Mouse (Mus musculus): ENCODE data around the gene Eif5. TPM values are rescaled to one million over a fixed set of nuclear protein-coding genes. Genes with fewer than 3 reads are reported as not detected.
A peak's percentile ranks its signal among the peaks of the same experiment; 100 is the strongest.

Eif5 gene
- polyA plus RNA-seq, 1 experiment: 283 TPM

DNA sequence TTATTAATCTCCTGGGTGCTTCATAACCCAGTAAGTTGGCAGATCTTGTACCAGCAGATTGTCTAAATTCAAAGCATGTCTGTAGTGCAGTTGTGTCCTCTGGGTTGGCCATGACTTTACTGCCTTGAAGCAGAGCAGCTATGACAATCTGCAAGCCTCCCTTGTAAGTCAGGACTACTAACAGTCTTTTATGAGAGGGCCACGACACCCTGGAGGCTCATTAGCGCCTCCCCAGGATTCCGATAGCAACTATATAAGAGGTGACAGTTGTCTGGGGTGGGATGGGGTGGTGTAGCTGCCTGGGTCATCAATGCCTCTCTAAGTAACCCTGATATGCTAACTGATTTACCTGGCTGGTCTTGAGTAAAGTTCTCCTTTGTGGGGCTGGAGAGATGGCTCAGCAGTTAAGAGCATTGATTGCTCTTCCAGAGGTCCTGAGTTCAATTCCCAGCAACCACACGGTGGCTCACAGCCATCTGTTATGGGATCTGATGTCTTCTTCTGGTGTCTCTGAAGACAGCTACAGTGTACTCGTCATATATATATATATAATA lies 25.3 kb downstream of the Eif5 start:
- Histone ChIP-seq H3K27ac (ENCODE audit: control insufficient read depth, insufficient read depth, low read depth, low read length) (no peak overlapping the region), H3K27me3 (ENCODE audit: control insufficient read depth, insufficient read depth, low read length) (no peaks in the 10 kb centered on the region), H3K36me3 (ENCODE audit: control insufficient read depth, insufficient read depth, low read length) (no peaks in the 10 kb centered on the region), H3K4me3 (ENCODE audit: control insufficient read depth, low read depth, low read length) (no peak overlapping the region), H3K4me1 (ENCODE audit: control insufficient read depth, insufficient read depth, low read length) (no peaks in the 10 kb centered on the region)
- no peak for TF ChIP-seq POLR2A (IDR thresholded peaks at IDR 0.05; ENCODE audit: control insufficient read depth, low read depth, low read length)
- no peak for TF ChIP-seq CTCF (IDR thresholded peaks at IDR 0.05; ENCODE audit: control insufficient read depth, insufficient read depth, insufficient replicate concordance, low read depth, low read length)

DNA sequence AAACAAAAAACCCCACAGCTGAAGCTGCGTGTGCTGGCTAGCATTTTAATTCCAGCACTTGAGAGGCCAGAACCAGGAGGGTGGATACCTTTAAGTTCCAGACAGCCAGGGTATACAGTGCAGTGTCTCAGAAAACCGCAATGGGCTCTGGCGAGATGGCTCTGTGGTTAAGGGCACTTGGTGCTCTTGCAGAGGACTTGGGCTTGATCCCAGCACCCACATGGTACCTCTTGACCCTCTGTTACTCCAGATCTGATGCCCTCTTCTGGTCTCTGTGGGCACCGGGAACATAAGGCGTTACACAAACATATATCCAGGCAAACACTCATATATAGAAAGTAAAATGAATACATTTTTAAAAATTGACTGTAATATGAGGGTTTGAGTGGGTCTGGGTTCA lies 27.5 kb downstream of the Eif5 start:
- H3K4me3 ChIP-seq (ENCODE audit: control insufficient read depth, low read depth, low read length): no peak overlapping the region
- H3K27ac ChIP-seq (ENCODE audit: control insufficient read depth, insufficient read depth, low read depth, low read length): no peak overlapping the region
- H3K4me1 ChIP-seq (ENCODE audit: control insufficient read depth, insufficient read depth, low read length): no peaks in the 10 kb centered on the region
- H3K27me3 ChIP-seq (ENCODE audit: control insufficient read depth, insufficient read depth, low read length): no peaks in the 10 kb centered on the region
- TF ChIP-seq CTCF (IDR thresholded peaks at IDR 0.05; ENCODE audit: control insufficient read depth, insufficient read depth, insufficient replicate concordance, low read depth, low read length) (no peak), POLR2A (IDR thresholded peaks at IDR 0.05; ENCODE audit: control insufficient read depth, low read depth, low read length) (no peak)
- H3K36me3 ChIP-seq (ENCODE audit: control insufficient read depth, insufficient read depth, low read length): no peaks in the 10 kb centered on the region

DNA sequence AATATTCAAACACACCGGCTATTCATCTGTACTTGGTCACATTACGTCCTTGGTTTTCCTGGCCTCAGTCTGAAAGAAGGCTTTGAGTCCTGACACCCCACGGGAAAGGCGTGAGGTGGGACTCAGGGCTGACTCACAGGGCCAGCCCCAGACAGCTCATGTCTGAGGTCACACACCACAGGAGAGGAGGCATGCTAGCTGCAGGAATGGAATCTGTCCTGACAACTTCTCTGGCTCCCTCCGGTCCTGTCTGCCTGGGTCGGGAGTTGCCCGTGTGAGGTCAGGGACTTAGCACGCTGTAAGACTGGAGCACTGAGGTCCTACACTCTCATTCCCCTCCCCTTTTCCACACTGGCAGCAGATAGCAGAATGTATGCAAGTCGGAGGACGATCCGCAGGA lies 31.0 kb downstream of the Eif5 start:
- H3K4me3 ChIP-seq (ENCODE audit: control insufficient read depth, low read depth, low read length): no peak overlapping the region
- no peak for TF ChIP-seq POLR2A (IDR thresholded peaks at IDR 0.05; ENCODE audit: control insufficient read depth, low read depth, low read length)
- no peak for TF ChIP-seq CTCF (IDR thresholded peaks at IDR 0.05; ENCODE audit: control insufficient read depth, insufficient read depth, insufficient replicate concordance, low read depth, low read length)
- H3K36me3 ChIP-seq (ENCODE audit: control insufficient read depth, insufficient read depth, low read length): no peaks in the 10 kb centered on the region; the same call in 1 of the 2 replicates
- no peaks in the 10 kb centered on the region for H3K27me3 ChIP-seq (ENCODE audit: control insufficient read depth, insufficient read depth, low read length)
- H3K4me1 ChIP-seq (ENCODE audit: control insufficient read depth, insufficient read depth, low read length): peaks cover 2% of the 10 kb centered on the region
- H3K27ac ChIP-seq (ENCODE audit: control insufficient read depth, insufficient read depth, low read depth, low read length): no peak overlapping the region

DNA sequence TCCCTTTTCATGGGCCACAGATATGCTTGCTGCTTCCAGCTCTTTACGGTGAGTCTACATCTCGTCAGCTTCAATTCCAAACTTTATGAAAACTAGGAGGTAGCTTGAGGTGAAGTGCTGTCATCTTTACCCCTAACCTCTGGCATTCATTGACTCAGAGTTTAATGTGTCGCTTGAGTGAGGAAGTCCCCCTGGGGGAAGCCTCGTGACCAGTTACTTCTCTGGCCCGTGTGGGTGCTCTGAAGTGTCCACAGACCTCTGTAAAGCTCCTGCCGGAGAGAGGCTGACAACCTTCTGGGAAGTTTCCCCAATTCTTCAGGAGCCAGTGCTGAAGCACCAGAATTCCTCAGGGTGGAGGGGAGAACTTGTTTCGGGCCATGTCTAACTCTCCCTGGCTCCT lies 34.6 kb downstream of the Eif5 start:
- no peaks in the 10 kb centered on the region for H3K27me3 ChIP-seq (ENCODE audit: control insufficient read depth, insufficient read depth, low read length)
- peak overlapping the region; percentile 97 for H3K4me3 ChIP-seq (ENCODE audit: control insufficient read depth, low read depth, low read length)
- no peak overlapping the region for H3K27ac ChIP-seq (ENCODE audit: control insufficient read depth, insufficient read depth, low read depth, low read length)
- peaks cover 2% of the 10 kb centered on the region for H3K4me1 ChIP-seq (ENCODE audit: control insufficient read depth, insufficient read depth, low read length)
- no peaks in the 10 kb centered on the region; the same call in 1 of the 2 replicates for H3K36me3 ChIP-seq (ENCODE audit: control insufficient read depth, insufficient read depth, low read length)
- TF ChIP-seq POLR2A (IDR thresholded peaks at IDR 0.05; ENCODE audit: control insufficient read depth, low read depth, low read length): no peak
- TF ChIP-seq CTCF (IDR thresholded peaks at IDR 0.05; ENCODE audit: control insufficient read depth, insufficient read depth, insufficient replicate concordance, low read depth, low read length): no peak

DNA sequence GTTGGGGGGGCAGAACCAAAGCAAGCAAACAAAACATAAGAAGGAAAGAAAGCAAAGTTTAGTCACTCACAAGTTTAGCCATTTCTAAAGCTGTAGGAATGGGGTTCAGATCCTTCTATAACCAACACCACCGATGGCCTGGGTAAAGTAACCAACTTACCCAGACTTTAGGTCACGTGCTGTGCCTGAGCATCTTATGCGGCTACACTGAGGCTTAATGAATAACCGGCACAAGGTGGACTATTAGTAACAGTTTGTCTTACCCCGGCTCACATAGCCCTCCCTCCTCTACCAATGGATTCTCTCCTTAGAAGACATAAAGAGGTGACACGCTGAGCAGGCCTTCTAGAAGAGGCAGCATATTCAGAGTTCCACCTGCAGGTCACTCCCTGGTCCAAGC lies 35.5 kb downstream of the Eif5 start:
- H3K4me1 ChIP-seq (ENCODE audit: control insufficient read depth, insufficient read depth, low read length): peaks cover 2% of the 10 kb centered on the region
- no peak overlapping the region; the same call in 1 of the 2 replicates for H3K27ac ChIP-seq (ENCODE audit: control insufficient read depth, insufficient read depth, low read depth, low read length)
- no peaks in the 10 kb centered on the region; the same call in 1 of the 2 replicates for H3K36me3 ChIP-seq (ENCODE audit: control insufficient read depth, insufficient read depth, low read length)
- no peaks in the 10 kb centered on the region for H3K27me3 ChIP-seq (ENCODE audit: control insufficient read depth, insufficient read depth, low read length)
- TF ChIP-seq CTCF (IDR thresholded peaks at IDR 0.05; ENCODE audit: control insufficient read depth, insufficient read depth, insufficient replicate concordance, low read depth, low read length) (no peak), POLR2A (IDR thresholded peaks at IDR 0.05; ENCODE audit: control insufficient read depth, low read depth, low read length) (no peak)
- peak overlapping the region; percentile 97 for H3K4me3 ChIP-seq (ENCODE audit: control insufficient read depth, low read depth, low read length)

DNA sequence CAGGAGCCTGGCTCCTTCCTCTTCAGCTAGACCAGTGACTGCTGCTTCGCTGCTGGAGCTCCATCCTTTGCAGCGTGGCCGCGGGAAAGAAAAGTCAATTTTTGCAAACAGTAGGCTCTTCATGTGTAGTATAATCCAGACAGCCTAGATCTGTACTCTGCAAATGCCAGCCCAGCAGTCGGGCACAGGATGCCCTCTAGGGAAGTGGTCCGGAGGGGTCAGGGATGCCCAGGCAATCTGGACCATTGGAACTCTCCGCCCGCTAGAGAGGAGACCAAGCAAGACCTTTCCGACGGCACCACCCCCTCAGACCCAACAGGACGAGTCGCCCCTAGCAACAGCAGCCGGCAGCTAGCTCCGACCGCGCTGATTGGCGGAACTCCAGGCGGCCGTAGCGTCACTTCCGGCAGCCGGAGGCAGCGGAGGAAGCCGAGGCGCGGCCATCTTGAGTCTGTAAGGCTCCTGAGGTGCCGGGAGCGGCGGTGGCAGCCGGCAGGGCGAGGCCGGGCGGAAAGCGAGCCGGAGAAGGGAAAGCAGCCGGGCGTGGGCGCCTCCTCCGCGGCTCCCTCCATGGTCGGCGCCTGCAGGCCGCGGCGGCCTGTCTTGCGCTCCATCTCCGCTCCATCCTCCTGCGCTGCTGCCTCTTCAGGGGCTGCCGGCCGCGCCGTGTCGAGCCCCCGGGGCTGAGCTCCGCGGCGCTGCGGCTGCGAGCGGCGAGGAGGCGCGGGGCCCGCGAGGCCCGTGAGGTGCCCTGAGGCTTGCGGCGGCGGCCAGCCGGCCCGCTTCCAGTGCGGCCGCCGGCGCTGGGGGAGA lies 36.5 kb downstream of the Eif5 start, which contains the start of gene Mark3:
TSS of gene Mark3 (plus strand) at position 450 of the 813 bp plus-strand sequence.
- no peak for TF ChIP-seq CTCF (IDR thresholded peaks at IDR 0.05; ENCODE audit: control insufficient read depth, insufficient read depth, insufficient replicate concordance, low read depth, low read length)
- peak; percentile 67 for TF ChIP-seq POLR2A (IDR thresholded peaks at IDR 0.05; ENCODE audit: control insufficient read depth, low read depth, low read length)
- peak within 1 kb of the TSS; percentile 92 for H3K27ac ChIP-seq (ENCODE audit: control insufficient read depth, insufficient read depth, low read depth, low read length)
- H3K4me1 ChIP-seq (ENCODE audit: control insufficient read depth, insufficient read depth, low read length): peaks cover 2% of the 10 kb centered on the region
- H3K27me3 ChIP-seq (ENCODE audit: control insufficient read depth, insufficient read depth, low read length): no peaks in the 10 kb centered on the region
- H3K4me3 ChIP-seq (ENCODE audit: control insufficient read depth, low read depth, low read length): peak within 1 kb of the TSS; percentile 97
- H3K36me3 ChIP-seq (ENCODE audit: control insufficient read depth, insufficient read depth, low read length): no peaks in the 10 kb centered on the region; the same call in 1 of the 2 replicates

All from testis, adult 2 months (tissue).